Mouse (Mus musculus) heart, embryonic 10.5 days (tissue): ENCODE results near the gene H1fnt. TPM values are rescaled to one million over a fixed set of nuclear protein-coding genes. Genes with fewer than 3 reads are reported as not detected.
A peak's percentile ranks its signal among the peaks of the same experiment; 100 is the strongest.

Source experiments
- DNase-seq: peaks from one replicate; pipeline ENCODE4 v3.0.0-alpha.2; 2017; ENCODE audit warnings: low spot score
- H3K27ac ChIP-seq: fragments of 300-500 bp; sonication (generic); 2 replicates; pipeline ENCODE4 v1.5.1; 2016; ENCODE audit warnings: mild to moderate bottlenecking
- H3K27me3 ChIP-seq: fragments of 300-500 bp; sonication (generic); 2 replicates; pipeline ENCODE4 v1.6.1; 2016; ENCODE audit warnings: mild to moderate bottlenecking; ENCODE audit not compliant: poor library complexity, insufficient read depth, severe bottlenecking
- H3K36me3 ChIP-seq: fragments of 300-500 bp; sonication (generic); 2 replicates; pipeline ENCODE4 v1.6.1; 2016; ENCODE audit warnings: mild to moderate bottlenecking, moderate library complexity
- H3K4me1 ChIP-seq: fragments of 300-500 bp; sonication (generic); 2 replicates; pipeline ENCODE4 v1.6.1; 2016; ENCODE audit warnings: mild to moderate bottlenecking
- H3K4me3 ChIP-seq: fragments of 300-500 bp; sonication (generic); 2 replicates; pipeline ENCODE4 v1.5.1; 2016; ENCODE audit warnings: mild to moderate bottlenecking, moderate library complexity
- H3K9me3 ChIP-seq: fragments of 300-500 bp; sonication (generic); 2 replicates; pipeline ENCODE4 v1.6.1; 2016; ENCODE audit warnings: mild to moderate bottlenecking, moderate library complexity
- WGBS: fragments of 180-500 bp; shearing (Covaris S2); methylation state at CpG from one replicate; pipeline ENCODE4 v1.1.7; 2016; 5-methylcytosine and 5-hydroxymethylcytosine counted together
- polyA plus RNA-seq: library from polyadenylated mRNA; unstranded; fragments of >200 nt; fragmentation: Nextera tagmentation; extraction: Ambion mirVana; gene quantifications from 2 replicates; pipeline ENCODE4 v1.2.1, GENCODE M21; 2016

The H1fnt gene
- not detected in 2 replicates for polyA plus RNA-seq

GRCm38 (mm10) chr15:98257193-98257592 is at the start of gene H1fnt:
TSS of gene H1fnt (minus strand) at chr15:98257293.
- no peak within 1 kb of the TSS for H3K27ac ChIP-seq
- no peak for DNase-seq
- H3K9me3 ChIP-seq, result no peaks in the 10 kb centered on the region
- WGBS, result 77% methylated on average over 8 of the region's 8 CpGs
- H3K27me3 ChIP-seq, result no peaks in the 10 kb centered on the region
- H3K36me3 ChIP-seq, result no peaks in the 10 kb centered on the region
- no peak within 1 kb of the TSS for H3K4me3 ChIP-seq
- no peaks in the 10 kb centered on the region for H3K4me1 ChIP-seq

GRCm38 (mm10) chr15:98295628-98296551 is 38.8 kb upstream of the H1fnt start, which contains the start of gene Zfp641:
TSS of gene Zfp641 (minus strand) at chr15:98296161.
- H3K9me3 ChIP-seq, result no peaks in the 10 kb centered on the region
- peaks cover 11% of the 10 kb centered on the region; the same call in 1 of the 2 replicates for H3K27me3 ChIP-seq
- peak within 1 kb of the TSS; percentile 83 for H3K4me3 ChIP-seq
- H3K4me1 ChIP-seq, result peaks cover 6% of the 10 kb centered on the region; the same call in 1 of the 2 replicates
- peak within 1 kb of the TSS; percentile 86 for H3K27ac ChIP-seq
- no peaks in the 10 kb centered on the region for H3K36me3 ChIP-seq
- no peak for DNase-seq
- 4% methylated on average over 51 of the region's 60 CpGs for WGBS

- DNase-seq, result no peak
- Histone ChIP-seq H3K36me3 (no peaks in the 10 kb centered on the region; the same call in 1 of the 2 replicates), H3K27ac (no peak overlapping the region), H3K27me3 (peaks cover 15% of the 10 kb centered on the region; the same call in 1 of the 2 replicates), H3K9me3 (no peaks in the 10 kb centered on the region), H3K4me1 (peaks cover 6% of the 10 kb centered on the region; the same call in 1 of the 2 replicates), H3K4me3 (no peak overlapping the region)
- WGBS, result 81% methylated on average over 8 of the region's 8 CpGs
Observed at GRCm38 (mm10) chr15:98293651-98294050, 36.6 kb upstream of the H1fnt start.

- 70% methylated on average over 12 of the region's 12 CpGs for WGBS
- Histone ChIP-seq H3K36me3 (no peaks in the 10 kb centered on the region; the same call in 1 of the 2 replicates), H3K4me1 (no peaks in the 10 kb centered on the region), H3K27ac (no peak overlapping the region), H3K27me3 (peaks cover 12% of the 10 kb centered on the region; the same call in 1 of the 2 replicates), H3K9me3 (no peaks in the 10 kb centered on the region), H3K4me3 (no peak overlapping the region)
- no peak for DNase-seq
Observed at GRCm38 (mm10) chr15:98288566-98288965, 31.5 kb upstream of the H1fnt start.

GRCm38 (mm10) chr15:98286418-98286817 is 29.3 kb upstream of the H1fnt start:
- Histone ChIP-seq H3K4me1 (no peaks in the 10 kb centered on the region), H3K27ac (no peak overlapping the region), H3K36me3 (no peaks in the 10 kb centered on the region; the same call in 1 of the 2 replicates), H3K4me3 (no peak overlapping the region), H3K27me3 (peaks cover 9% of the 10 kb centered on the region; the same call in 1 of the 2 replicates), H3K9me3 (no peaks in the 10 kb centered on the region)
- 81% methylated on average over 7 of the region's 7 CpGs for WGBS
- DNase-seq, result no peak

- no peaks in the 10 kb centered on the region for H3K36me3 ChIP-seq
- no peak overlapping the region for H3K27ac ChIP-seq
- WGBS, result 81% methylated on average over 7 of the region's 7 CpGs
- no peak overlapping the region for H3K4me3 ChIP-seq
- no peaks in the 10 kb centered on the region for H3K4me1 ChIP-seq
- DNase-seq, result no peak
- no peaks in the 10 kb centered on the region for H3K27me3 ChIP-seq
- no peaks in the 10 kb centered on the region for H3K9me3 ChIP-seq
Observed at GRCm38 (mm10) chr15:98257776-98258175, 683 bp upstream of the H1fnt start.

- Histone ChIP-seq H3K27ac (no peak overlapping the region), H3K27me3 (no peaks in the 10 kb centered on the region), H3K4me3 (no peak overlapping the region), H3K4me1 (no peaks in the 10 kb centered on the region), H3K36me3 (no peaks in the 10 kb centered on the region), H3K9me3 (no peaks in the 10 kb centered on the region)
- 92% methylated on average over 13 of the region's 13 CpGs for WGBS
- DNase-seq, result no peak
Observed at GRCm38 (mm10) chr15:98256271-98256670, 822 bp downstream of the H1fnt start.

GRCm38 (mm10) chr15:98235442-98235841 is 21.7 kb downstream of the H1fnt start:
- WGBS, result 71% methylated on average over 4 of the region's 4 CpGs
- Histone ChIP-seq H3K27ac (no peak overlapping the region), H3K4me3 (no peak overlapping the region), H3K27me3 (no peaks in the 10 kb centered on the region; the same call in 1 of the 2 replicates), H3K36me3 (no peaks in the 10 kb centered on the region), H3K4me1 (no peaks in the 10 kb centered on the region), H3K9me3 (no peaks in the 10 kb centered on the region)
- DNase-seq, result no peak

GRCm38 (mm10) chr15:98234350-98234749 is 22.7 kb downstream of the H1fnt start, which contains the start of gene Olfr286:
TSS of gene Olfr286 (minus strand) at chr15:98234450.
- Histone ChIP-seq H3K36me3 (no peaks in the 10 kb centered on the region), H3K9me3 (no peaks in the 10 kb centered on the region), H3K27ac (no peak within 1 kb of the TSS), H3K4me1 (no peaks in the 10 kb centered on the region), H3K4me3 (no peak within 1 kb of the TSS), H3K27me3 (no peaks in the 10 kb centered on the region; the same call in 1 of the 2 replicates)
- DNase-seq, result no peak
- WGBS, result 73% methylated on average over 4 of the region's 4 CpGs

- no peaks in the 10 kb centered on the region for H3K9me3 ChIP-seq
- H3K27me3 ChIP-seq, result no peaks in the 10 kb centered on the region
- DNase-seq, result no peak
- no peak overlapping the region for H3K27ac ChIP-seq
- H3K4me1 ChIP-seq, result no peaks in the 10 kb centered on the region
- WGBS, result 68% methylated on average over 7 of the region's 7 CpGs
- no peaks in the 10 kb centered on the region for H3K36me3 ChIP-seq
- no peak overlapping the region for H3K4me3 ChIP-seq
Observed at GRCm38 (mm10) chr15:98226096-98226495, 31.0 kb downstream of the H1fnt start.

GRCm38 (mm10) chr15:98225610-98226009 is 31.5 kb downstream of the H1fnt start:
- no peaks in the 10 kb centered on the region for H3K4me1 ChIP-seq
- WGBS, result 43% methylated on average over 16 of the region's 16 CpGs
- no peaks in the 10 kb centered on the region for H3K27me3 ChIP-seq
- no peak overlapping the region for H3K4me3 ChIP-seq
- no peaks in the 10 kb centered on the region for H3K36me3 ChIP-seq
- H3K9me3 ChIP-seq, result no peaks in the 10 kb centered on the region
- no peak for DNase-seq
- H3K27ac ChIP-seq, result no peak overlapping the region

- Histone ChIP-seq H3K4me1 (no peaks in the 10 kb centered on the region), H3K27ac (no peak overlapping the region), H3K9me3 (no peaks in the 10 kb centered on the region), H3K4me3 (no peak overlapping the region), H3K36me3 (no peaks in the 10 kb centered on the region), H3K27me3 (no peaks in the 10 kb centered on the region)
- no peak for DNase-seq
Observed at GRCm38 (mm10) chr15:98222377-98222776, 34.7 kb downstream of the H1fnt start.

GRCm38 (mm10) chr15:98220877-98221276 is 36.2 kb downstream of the H1fnt start, which contains the start of the genes Gm44579 and Olfr287:
TSS of gene Gm44579 (minus strand) at chr15:98220977.
TSS of gene Olfr287 (minus strand) at chr15:98221056.
- no peak within 1 kb of the TSS for H3K27ac ChIP-seq
- no peaks in the 10 kb centered on the region for H3K27me3 ChIP-seq
- no peak for DNase-seq
- H3K4me3 ChIP-seq, result no peak within 1 kb of the TSS
- H3K9me3 ChIP-seq, result no peaks in the 10 kb centered on the region
- 73% methylated on average over 4 of the region's 4 CpGs for WGBS
- H3K4me1 ChIP-seq, result no peaks in the 10 kb centered on the region
- H3K36me3 ChIP-seq, result no peaks in the 10 kb centered on the region
